Mouse (Mus musculus): ENCODE data around the gene Col26a1.

The Col26a1 gene

GRCm38 (mm10) chr5:136881380-136882009 lies 1.5 kb downstream of the Col26a1 start:
- DNase-seq = peak; percentile 30 to 47

GRCm38 (mm10) chr5:136880101-136880500 lies 2.9 kb downstream of the Col26a1 start:
- no peak for DNase-seq

- no peak for DNase-seq
These were observed 8.7 kb downstream of the Col26a1 start for GRCm38 (mm10) chr5:136874271-136874670.

GRCm38 (mm10) chr5:136872417-136872816 lies 10.6 kb downstream of the Col26a1 start:
- DNase-seq = no peak

- DNase-seq = peak; percentile 44 to 56
These were observed 13.4 kb downstream of the Col26a1 start for GRCm38 (mm10) chr5:136869451-136870114.

- no peak for DNase-seq
These were observed 15.3 kb downstream of the Col26a1 start for GRCm38 (mm10) chr5:136867706-136868105.

GRCm38 (mm10) chr5:136863961-136864674 lies 18.9 kb downstream of the Col26a1 start:
- peak; percentile 77 to 86 for DNase-seq

- DNase-seq = no peak
These were observed 19.7 kb downstream of the Col26a1 start for GRCm38 (mm10) chr5:136863276-136863675.

- peak; percentile 8 to 19 for DNase-seq
These were observed 20.2 kb downstream of the Col26a1 start for GRCm38 (mm10) chr5:136862806-136863205.

- DNase-seq = no peak
These were observed 21.6 kb downstream of the Col26a1 start for GRCm38 (mm10) chr5:136861191-136861940.

- DNase-seq = no peak
These were observed 32.3 kb downstream of the Col26a1 start for GRCm38 (mm10) chr5:136850716-136851115.

GRCm38 (mm10) chr5:136846385-136847264 lies 36.4 kb downstream of the Col26a1 start:
- DNase-seq = no peak

- no peak for DNase-seq
These were observed 39.1 kb downstream of the Col26a1 start for GRCm38 (mm10) chr5:136843930-136844329.

- peak; percentile 17 to 24 for DNase-seq
These were observed 43.0 kb downstream of the Col26a1 start for GRCm38 (mm10) chr5:136840036-136840435.

GRCm38 (mm10) chr5:136833053-136833452 lies 50.0 kb downstream of the Col26a1 start:
- DNase-seq = no peak

- no peak for DNase-seq
These were observed 52.9 kb downstream of the Col26a1 start for GRCm38 (mm10) chr5:136830156-136830555.

GRCm38 (mm10) chr5:136821971-136822370 lies 61.0 kb downstream of the Col26a1 start:
- no peak for DNase-seq

GRCm38 (mm10) chr5:136820911-136821310 lies 62.1 kb downstream of the Col26a1 start:
- no peak for DNase-seq

GRCm38 (mm10) chr5:136819686-136820085 lies 63.3 kb downstream of the Col26a1 start:
- no peak for DNase-seq

GRCm38 (mm10) chr5:136810539-136811374 lies 72.3 kb downstream of the Col26a1 start:
- no peak for DNase-seq

Measured in thymus, adult 18-20 months (tissue).